Mouse (Mus musculus) MEL (cell line): ENCODE results near the gene Slc25a20.

Source experiments
- CTCF ChIP-seq, 3 experiments: IDR thresholded peaks in 2 of 3; conservative IDR thresholded peaks in 1 of 3; 2 replicates each; pipeline ENCODE4 v1.5.1; 2011 to 2012; ENCODE audit warnings: low read length in 3 of 3, low read depth in 2 of 3, mild to moderate bottlenecking in 2 of 3, improper control_type of control experiment in 1 of 3, inconsistent platforms in 1 of 3, mixed read lengths in 1 of 3, moderate library complexity in 1 of 3; ENCODE audit not compliant: control insufficient read depth in 1 of 3, insufficient read depth in 1 of 3, poor library complexity in 1 of 3, severe bottlenecking in 1 of 3
- EP300 ChIP-seq, 2 experiments: IDR thresholded peaks; 2 replicates each; pipeline ENCODE4 v1.6.1; 2011; ENCODE audit warnings: improper control_type of control experiment in 2 of 2, low read length in 2 of 2, low read depth in 1 of 2, mild to moderate bottlenecking in 1 of 2
- MAFK ChIP-seq: IDR thresholded peaks from 2 replicates; pipeline ENCODE4 v1.6.1; 2011; ENCODE audit warnings: low read depth, mild to moderate bottlenecking, low read length, improper control_type of control experiment, borderline replicate concordance
- MXI1 ChIP-seq: IDR thresholded peaks from 2 replicates; pipeline ENCODE4 v1.6.1; 2011; ENCODE audit warnings: mild to moderate bottlenecking, low read depth, low read length, improper control_type of control experiment
- NELFE ChIP-seq: IDR thresholded peaks from 2 replicates; pipeline ENCODE4 v1.6.1; 2011; ENCODE audit warnings: low read depth, low read length, improper control_type of control experiment
- NRF1 ChIP-seq: IDR thresholded peaks from 2 replicates; pipeline ENCODE4 v1.6.1; 2014; ENCODE audit warnings: low read depth, mild to moderate bottlenecking, inconsistent platforms, low read length, improper control_type of control experiment, moderate library complexity; ENCODE audit not compliant: poor library complexity, insufficient read depth, severe bottlenecking
- POLR2A ChIP-seq, 2 experiments: IDR thresholded peaks; 2 replicates each; pipeline ENCODE4 v1.6.1; 2011 to 2012; ENCODE audit warnings: low read length in 2 of 2, mild to moderate bottlenecking in 2 of 2, control low read depth in 1 of 2, improper control_type of control experiment in 1 of 2, low read depth in 1 of 2, moderate library complexity in 1 of 2; ENCODE audit not compliant: control insufficient read depth in 1 of 2, insufficient read depth in 1 of 2, poor library complexity in 1 of 2
- POLR2AphosphoS2 ChIP-seq: IDR thresholded peaks from 2 replicates; pipeline ENCODE4 v1.6.1; 2011; ENCODE audit warnings: low read length, improper control_type of control experiment
- POLR2AphosphoS5 ChIP-seq: IDR thresholded peaks from 2 replicates; pipeline ENCODE4 v1.6.1; 2012; ENCODE audit warnings: low read depth, borderline replicate concordance, mild to moderate bottlenecking, inconsistent platforms, low read length, moderate library complexity, mixed read lengths
- RCOR1 ChIP-seq: IDR thresholded peaks from 2 replicates; pipeline ENCODE4 v1.6.1; 2012; ENCODE audit warnings: low read depth, mild to moderate bottlenecking, inconsistent platforms, low read length, improper control_type of control experiment
- TBP ChIP-seq: IDR thresholded peaks from 2 replicates; pipeline ENCODE4 v1.8.0; 2011; ENCODE audit warnings: low read depth, low read length, improper control_type of control experiment
- TCF12 ChIP-seq: IDR thresholded peaks from 2 replicates; pipeline ENCODE4 v1.6.1; 2014; ENCODE audit warnings: low read depth, mild to moderate bottlenecking, inconsistent platforms, low read length, improper control_type of control experiment, moderate library complexity
- USF1 ChIP-seq: IDR thresholded peaks from 2 replicates; pipeline ENCODE4 v1.6.1; 2014; ENCODE audit warnings: low read depth, mild to moderate bottlenecking, inconsistent platforms, low read length, improper control_type of control experiment, moderate library complexity
- ZNF384 ChIP-seq: IDR thresholded peaks from 2 replicates; pipeline ENCODE4 v1.6.1; 2012; ENCODE audit warnings: low read depth, mild to moderate bottlenecking, inconsistent platforms, low read length, improper control_type of control experiment

DNA sequence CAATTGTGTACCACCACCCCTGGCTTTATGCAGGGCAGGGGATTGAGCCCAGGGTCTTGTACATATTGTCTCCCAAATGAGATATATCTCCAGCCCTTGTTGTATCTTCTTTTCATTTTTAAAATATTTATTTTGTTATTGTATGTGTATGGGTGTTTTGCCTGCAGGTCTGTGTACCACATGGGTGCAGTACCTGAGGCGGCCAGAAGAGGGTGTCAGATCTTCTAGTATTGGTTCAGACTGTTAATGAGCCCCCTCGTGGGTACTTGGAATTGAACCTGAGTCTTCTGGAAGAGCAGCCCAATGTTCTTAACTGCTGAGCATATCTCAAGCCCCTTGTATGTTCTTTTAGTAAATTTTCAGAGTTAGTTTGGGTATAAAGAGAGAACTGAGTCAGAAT is 11.3 kb downstream of the Slc25a20 start:
- no peak for TF ChIP-seq RCOR1
- TF ChIP-seq POLR2AphosphoS2: no peak
- TF ChIP-seq EP300 (IDR thresholded peaks at IDR 0.05; ENCODE audit: low read depth in 1 of 2, low read length in 2 of 2): no peak
- no peak for TF ChIP-seq POLR2A (IDR thresholded peaks at IDR 0.05; ENCODE audit: control insufficient read depth in 1 of 2, insufficient read depth in 1 of 2, low read depth in 1 of 2, low read length in 2 of 2, poor library complexity in 1 of 2)
- no peak for TF ChIP-seq MXI1
- no peak for TF ChIP-seq NELFE
- no peak for TF ChIP-seq USF1
- TF ChIP-seq POLR2AphosphoS5: no peak
- peak; percentile 47 to 51 (median 48) for TF ChIP-seq CTCF (IDR thresholded peaks at IDR 0.05 in 2 of 3, conservative IDR thresholded peaks at IDR 0.05 in 1 of 3; ENCODE audit: control insufficient read depth in 1 of 3, insufficient read depth in 1 of 3, low read depth in 2 of 3, low read length in 3 of 3, poor library complexity in 1 of 3, severe bottlenecking in 1 of 3)
- no peak for TF ChIP-seq TBP
- TF ChIP-seq NRF1: no peak
- no peak for TF ChIP-seq ZNF384
- no peak for TF ChIP-seq MAFK
- TF ChIP-seq TCF12: no peak
